Mouse (Mus musculus): ENCODE results near the gene Gna12. TPM values are rescaled to one million over a fixed set of nuclear protein-coding genes. Genes with fewer than 3 reads are reported as not detected.

Gna12 gene
- polyA plus RNA-seq, 1 experiment from 2014 or later: 37.9 TPM

- no peaks in the 10 kb centered on the region for H3K9me3 ChIP-seq (replicated peaks)
- H3K4me3 ChIP-seq: peak overlapping the region; percentile 92
- no peaks in the 10 kb centered on the region for H3K36me3 ChIP-seq
- H3K4me2 ChIP-seq: peak overlapping the region; percentile 88
- no peaks in the 10 kb centered on the region for H3K27me3 ChIP-seq
- peaks cover 58% of the 10 kb centered on the region for H3K4me1 ChIP-seq (replicated peaks)
- no peak for ATAC-seq (replicated peaks; ENCODE audit: insufficient number of reproducible peaks, insufficient read depth, low FRiP score, low read depth)
- H3K27ac ChIP-seq: peak overlapping the region; percentile 86
- 38% methylated on average over 2 of the region's 2 CpGs for WGBS
- H3K9ac ChIP-seq: no peak overlapping the region
Observed at GRCm38 (mm10) chr5:140827413-140827812, 2.8 kb downstream of the Gna12 start.

GRCm38 (mm10) chr5:140826796-140827195 is 3.4 kb downstream of the Gna12 start:
- no peak overlapping the region for H3K9ac ChIP-seq

GRCm38 (mm10) chr5:140826118-140826517 is 4.1 kb downstream of the Gna12 start:
- ATAC-seq (replicated peaks; ENCODE audit: insufficient number of reproducible peaks, insufficient read depth, low FRiP score, low read depth): no peak
- H3K36me3 ChIP-seq: no peaks in the 10 kb centered on the region
- no peak overlapping the region for H3K4me2 ChIP-seq
- no peak overlapping the region for H3K27ac ChIP-seq
- peaks cover 69% of the 10 kb centered on the region for H3K4me1 ChIP-seq (replicated peaks)
- H3K27me3 ChIP-seq: no peaks in the 10 kb centered on the region
- WGBS: 91% methylated on average over 1 of the region's 1 CpGs
- H3K9me3 ChIP-seq (replicated peaks): no peaks in the 10 kb centered on the region
- H3K4me3 ChIP-seq: no peak overlapping the region
- H3K9ac ChIP-seq: no peak overlapping the region

More at GRCm38 (mm10) chr5:140826796-140827195, 3.4 kb downstream of the Gna12 start:
- Histone ChIP-seq H3K27me3 (no peaks in the 10 kb centered on the region), H3K4me3 (no peak overlapping the region), H3K4me2 (0 out of 2 replicates have a peak overlapping the region, but pooled peaks have one; percentile 34), H3K27ac (peak overlapping the region; percentile 86), H3K9me3 (replicated peaks) (no peaks in the 10 kb centered on the region), H3K36me3 (no peaks in the 10 kb centered on the region), H3K4me1 (replicated peaks) (peaks cover 64% of the 10 kb centered on the region)
- 11% methylated on average over 1 of the region's 1 CpGs for WGBS
- no peak for ATAC-seq (replicated peaks; ENCODE audit: insufficient number of reproducible peaks, insufficient read depth, low FRiP score, low read depth)

- peaks cover 79% of the 10 kb centered on the region for H3K4me1 ChIP-seq (replicated peaks)
- no peak overlapping the region for H3K4me2 ChIP-seq
- H3K9ac ChIP-seq: no peak overlapping the region
- H3K27ac ChIP-seq: peak overlapping the region; percentile 27; the same call in 1 of the 2 replicates
- no peaks in the 10 kb centered on the region for H3K36me3 ChIP-seq
- no peak overlapping the region for H3K4me3 ChIP-seq
- H3K9me3 ChIP-seq (replicated peaks): no peaks in the 10 kb centered on the region
- H3K27me3 ChIP-seq: no peaks in the 10 kb centered on the region
- 33% methylated on average over 7 of the region's 7 CpGs for WGBS
- no peak for ATAC-seq (replicated peaks; ENCODE audit: insufficient number of reproducible peaks, insufficient read depth, low FRiP score, low read depth)
Observed at GRCm38 (mm10) chr5:140824126-140824525, 6.1 kb downstream of the Gna12 start.

GRCm38 (mm10) chr5:140823386-140823785 is 6.8 kb downstream of the Gna12 start:
- H3K4me3 ChIP-seq: no peak overlapping the region
- WGBS: 93% methylated on average over 2 of the region's 2 CpGs
- no peak for ATAC-seq (replicated peaks; ENCODE audit: insufficient number of reproducible peaks, insufficient read depth, low FRiP score, low read depth)
- no peak overlapping the region for H3K9ac ChIP-seq
- no peaks in the 10 kb centered on the region for H3K36me3 ChIP-seq
- H3K9me3 ChIP-seq (replicated peaks): no peaks in the 10 kb centered on the region
- H3K4me2 ChIP-seq: no peak overlapping the region
- H3K4me1 ChIP-seq (replicated peaks): peaks cover 76% of the 10 kb centered on the region
- no peaks in the 10 kb centered on the region for H3K27me3 ChIP-seq
- no peak overlapping the region for H3K27ac ChIP-seq

- ATAC-seq (replicated peaks; ENCODE audit: insufficient number of reproducible peaks, insufficient read depth, low FRiP score, low read depth): no peak
- no peak overlapping the region for H3K9ac ChIP-seq
- no peak overlapping the region for H3K27ac ChIP-seq
- H3K4me1 ChIP-seq (replicated peaks): peaks cover 68% of the 10 kb centered on the region
- no peak overlapping the region for H3K4me2 ChIP-seq
- no peak overlapping the region for H3K4me3 ChIP-seq
- H3K27me3 ChIP-seq: no peaks in the 10 kb centered on the region
- H3K36me3 ChIP-seq: peaks cover 4% of the 10 kb centered on the region; the same call in 1 of the 2 replicates
- H3K9me3 ChIP-seq (replicated peaks): no peaks in the 10 kb centered on the region
- WGBS: 66% methylated on average over 4 of the region's 4 CpGs
Observed at GRCm38 (mm10) chr5:140821951-140822350, 8.3 kb downstream of the Gna12 start.

- WGBS: 82% methylated on average over 4 of the region's 4 CpGs
- Histone ChIP-seq H3K9ac (no peak overlapping the region), H3K27me3 (no peaks in the 10 kb centered on the region), H3K4me1 (replicated peaks) (peaks cover 71% of the 10 kb centered on the region), H3K9me3 (replicated peaks) (no peaks in the 10 kb centered on the region), H3K4me3 (no peak overlapping the region), H3K4me2 (no peak overlapping the region), H3K27ac (no peak overlapping the region), H3K36me3 (peaks cover 4% of the 10 kb centered on the region; the same call in 1 of the 2 replicates)
- no peak for ATAC-seq (replicated peaks; ENCODE audit: insufficient number of reproducible peaks, insufficient read depth, low FRiP score, low read depth)
Observed at GRCm38 (mm10) chr5:140820539-140820938, 9.7 kb downstream of the Gna12 start.

- Histone ChIP-seq H3K9ac (no peak overlapping the region), H3K36me3 (peaks cover 4% of the 10 kb centered on the region; the same call in 1 of the 2 replicates), H3K4me1 (replicated peaks) (peaks cover 78% of the 10 kb centered on the region), H3K27me3 (no peaks in the 10 kb centered on the region), H3K27ac (no peak overlapping the region), H3K4me2 (no peak overlapping the region), H3K9me3 (replicated peaks) (no peaks in the 10 kb centered on the region), H3K4me3 (no peak overlapping the region)
- ATAC-seq (replicated peaks; ENCODE audit: insufficient number of reproducible peaks, insufficient read depth, low FRiP score, low read depth): no peak
- WGBS: 74% methylated on average over 4 of the region's 4 CpGs
Observed at GRCm38 (mm10) chr5:140819594-140819993, 10.6 kb downstream of the Gna12 start.

- ATAC-seq (replicated peaks; ENCODE audit: insufficient number of reproducible peaks, insufficient read depth, low FRiP score, low read depth): no peak
- no peak overlapping the region for H3K9ac ChIP-seq
- H3K4me1 ChIP-seq (replicated peaks): peaks cover 79% of the 10 kb centered on the region
- H3K4me3 ChIP-seq: no peak overlapping the region
- H3K9me3 ChIP-seq (replicated peaks): no peaks in the 10 kb centered on the region
- H3K36me3 ChIP-seq: peaks cover 4% of the 10 kb centered on the region; the same call in 1 of the 2 replicates
- WGBS: 72% methylated on average over 5 of the region's 5 CpGs
- H3K27ac ChIP-seq: no peak overlapping the region
- no peaks in the 10 kb centered on the region for H3K27me3 ChIP-seq
- H3K4me2 ChIP-seq: no peak overlapping the region
Observed at GRCm38 (mm10) chr5:140818482-140819076, 11.7 kb downstream of the Gna12 start.

- Histone ChIP-seq H3K36me3 (peaks cover 4% of the 10 kb centered on the region; the same call in 1 of the 2 replicates), H3K27ac (no peak overlapping the region), H3K27me3 (no peaks in the 10 kb centered on the region), H3K4me3 (no peak overlapping the region), H3K4me2 (no peak overlapping the region), H3K9me3 (replicated peaks) (no peaks in the 10 kb centered on the region), H3K4me1 (replicated peaks) (peaks cover 82% of the 10 kb centered on the region), H3K9ac (no peak overlapping the region)
- ATAC-seq (replicated peaks; ENCODE audit: insufficient number of reproducible peaks, insufficient read depth, low FRiP score, low read depth): no peak
- WGBS: 64% methylated on average over 6 of the region's 6 CpGs
Observed at GRCm38 (mm10) chr5:140816950-140817568, 13.2 kb downstream of the Gna12 start.

GRCm38 (mm10) chr5:140816008-140816407 is 14.2 kb downstream of the Gna12 start:
- Histone ChIP-seq H3K4me3 (no peak overlapping the region), H3K9ac (no peak overlapping the region), H3K4me2 (no peak overlapping the region), H3K36me3 (peaks cover 4% of the 10 kb centered on the region; the same call in 1 of the 2 replicates), H3K27ac (no peak overlapping the region), H3K9me3 (replicated peaks) (no peaks in the 10 kb centered on the region), H3K27me3 (no peaks in the 10 kb centered on the region), H3K4me1 (replicated peaks) (peaks cover 82% of the 10 kb centered on the region)
- ATAC-seq (replicated peaks; ENCODE audit: insufficient number of reproducible peaks, insufficient read depth, low FRiP score, low read depth): no peak
- WGBS: 85% methylated on average over 3 of the region's 3 CpGs
